Mouse (Mus musculus): ENCODE measurements around the gene Cdh15. TPM values are rescaled to one million over a fixed set of nuclear protein-coding genes. Genes with fewer than 3 reads are reported as not detected.

Gene Cdh15
- polyA plus RNA-seq, 1 experiment: 0.32 TPM

Other genes with a start within 250 kb of the Cdh15 start
- 1.9 and 2.7 TPM in 2 replicates for gene Galns, start 236.5 kb upstream of the Cdh15 start, polyA plus RNA-seq (2012; ENCODE audit: insufficient read depth, insufficient read length, missing spikeins)
- gene Trappc2l, start 236.3 kb upstream of the Cdh15 start, polyA plus RNA-seq (2012; ENCODE audit: insufficient read depth, insufficient read length, missing spikeins): 81.0 and 89.0 TPM in 2 replicates
- gene Pabpn1l, start 225.2 kb upstream of the Cdh15 start, polyA plus RNA-seq (2012; ENCODE audit: insufficient read depth, insufficient read length, missing spikeins): not detected in 2 replicates
- 10.1 and 22.7 TPM in 2 replicates for gene Cbfa2t3, start 148.9 kb upstream of the Cdh15 start, polyA plus RNA-seq (2012; ENCODE audit: insufficient read depth, insufficient read length, missing spikeins)
- gene Acsf3, start 72.5 kb upstream of the Cdh15 start, polyA plus RNA-seq (2012; ENCODE audit: insufficient read depth, insufficient read length, missing spikeins): 102 and 104 TPM in 2 replicates
- 33.3 and 37.9 TPM in 2 replicates for gene Ankrd11, start 194.3 kb downstream of the Cdh15 start, polyA plus RNA-seq (2012; ENCODE audit: insufficient read depth, insufficient read length, missing spikeins)
- gene Spg7, start 215.0 kb downstream of the Cdh15 start, polyA plus RNA-seq (2012; ENCODE audit: insufficient read depth, insufficient read length, missing spikeins): 154 and 173 TPM in 2 replicates